11 mouse cellular contexts compared by ENCODE assay signal in the genomic region with DNA sequence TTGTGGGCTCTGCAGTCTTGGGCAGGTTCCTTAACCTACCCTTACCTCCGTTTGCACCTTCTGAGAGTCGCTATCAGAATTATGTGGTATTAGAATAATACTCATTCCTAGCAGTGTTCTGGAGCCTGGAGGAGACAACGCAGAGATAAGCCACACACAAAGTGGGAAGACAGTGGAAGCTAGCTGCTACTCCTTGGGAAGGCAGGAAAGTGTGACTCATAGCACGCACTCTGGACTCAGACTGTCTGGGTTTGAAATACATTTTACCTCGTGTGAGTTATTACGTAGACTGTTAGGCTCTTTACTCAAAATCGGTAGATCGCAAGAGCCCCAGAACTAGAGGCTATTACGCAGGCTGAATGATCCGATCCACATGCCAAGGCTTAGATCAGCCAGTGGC.
DNase-seq lines count a peak whose midpoint lies in the region; ATAC-seq lines count a peak whose summit lies in the region.
"Had no signal": no experiment of that assay in that cellular context is flagged by ENCODE, and none has a peak within 500 bp of the region (broad histone marks: within the 10 kb centered on the region; RNA-seq: fewer than 3 reads in every experiment).

No protein-coding gene starts in this region.

- intact Hi-C loops in heart, postnatal 14 days (cut with DNase I) = no loop called here

- ATAC-seq in heart, embryonic 15.5 days (replicated peaks; ENCODE audit: insufficient number of reproducible peaks, insufficient read depth, low FRiP score, low read depth) = 0 out of 2 replicates have a peak, but pooled peaks have one; percentile 39
- ATAC-seq in liver, embryonic 11.5 days (replicated peaks; ENCODE audit: low FRiP score) = no peak
- ATAC-seq in embryonic facial prominence, embryonic 13.5 days (ENCODE audit: insufficient number of reproducible peaks, insufficient read depth, low FRiP score, low TSS enrichment, low read depth) = no peak
- ATAC-seq: forebrain, postnatal 0 days had no signal

- no peaks in the 10 kb centered on the region for H3K27me3 ChIP-seq in heart, embryonic 15.5 days
- H3K27me3 ChIP-seq in liver, embryonic 11.5 days (replicated peaks; ENCODE audit: control insufficient read depth, insufficient read depth, low read length) = no peaks in the 10 kb centered on the region
- H3K27me3 ChIP-seq in embryonic facial prominence, embryonic 13.5 days = 0 out of 2 replicates have a peak, but pooled peaks cover 3% of the 10 kb centered on the region
- H3K27me3 ChIP-seq: midbrain, embryonic 12.5 days had no signal

- no peak for DNase-seq in heart, postnatal 14 days
- no peak for DNase-seq in liver, embryonic 11.5 days (ENCODE audit: low spot score)
- DNase-seq in liver = no peak
- peak; percentile 13 for DNase-seq in skeletal muscle tissue, adult 2 months (ENCODE audit: low read depth, low spot score)
- no peak for DNase-seq in cerebellum, adult 8-10 months
- DNase-seq: adrenal gland, postnatal 36 days; forebrain, postnatal 0 days had no signal

- no peaks in the 10 kb centered on the region for H3K36me3 ChIP-seq in heart, embryonic 15.5 days
- no peaks in the 10 kb centered on the region for H3K36me3 ChIP-seq in liver, embryonic 11.5 days (ENCODE audit: control insufficient read depth, insufficient read depth, low read length)
- H3K36me3 ChIP-seq in embryonic facial prominence, embryonic 13.5 days = no peaks in the 10 kb centered on the region
- H3K36me3 ChIP-seq: midbrain, embryonic 12.5 days had no signal

- H3K9ac ChIP-seq in heart, embryonic 15.5 days = no peak overlapping the region
- no peak overlapping the region for H3K9ac ChIP-seq in liver, embryonic 11.5 days (ENCODE audit: low read depth, low read length)
- H3K9ac ChIP-seq in embryonic facial prominence, embryonic 13.5 days = no peak overlapping the region
- H3K9ac ChIP-seq: forebrain, postnatal 0 days; liver, embryonic 14.5 days; midbrain, embryonic 12.5 days had no signal

- H3K4me3 ChIP-seq in heart, embryonic 15.5 days = peak overlapping the region; percentile 10
- no peak overlapping the region for H3K4me3 ChIP-seq in liver, embryonic 11.5 days (ENCODE audit: low read depth, low read length)
- H3K4me3 ChIP-seq in embryonic facial prominence, embryonic 13.5 days = peak overlapping the region; percentile 14; the same call in 1 of the 2 replicates
- H3K4me3 ChIP-seq: midbrain, embryonic 12.5 days had no signal

- H3K9me3 ChIP-seq in heart, embryonic 15.5 days (replicated peaks) = no peaks in the 10 kb centered on the region
- no peaks in the 10 kb centered on the region for H3K9me3 ChIP-seq in liver, embryonic 11.5 days (ENCODE audit: control insufficient read depth, low read length)
- H3K9me3 ChIP-seq in embryonic facial prominence, embryonic 13.5 days = no peaks in the 10 kb centered on the region
- H3K9me3 ChIP-seq: midbrain, embryonic 12.5 days had no signal

- peak overlapping the region; percentile 39 for H3K4me2 ChIP-seq in heart, embryonic 15.5 days
- 0 out of 2 replicates have a peak overlapping the region, but pooled peaks have one; percentile 7 for H3K4me2 ChIP-seq in liver, embryonic 11.5 days
- peak overlapping the region; percentile 46 for H3K4me2 ChIP-seq in embryonic facial prominence, embryonic 13.5 days
- H3K4me2 ChIP-seq: midbrain, embryonic 12.5 days had no signal

- no peak overlapping the region for H3K27ac ChIP-seq in heart, embryonic 15.5 days
- no peak overlapping the region for H3K27ac ChIP-seq in liver, embryonic 11.5 days (ENCODE audit: low read depth, low read length)
- H3K27ac ChIP-seq in embryonic facial prominence, embryonic 13.5 days = no peak overlapping the region
- H3K27ac ChIP-seq: liver, embryonic 14.5 days; midbrain, embryonic 12.5 days had no signal

- 39% methylated on average over 10 of the region's 10 CpGs for WGBS in heart, embryonic 15.5 days
- 62% methylated on average over 10 of the region's 10 CpGs for WGBS in liver, embryonic 11.5 days
- WGBS in embryonic facial prominence, embryonic 13.5 days = 63% methylated on average over 10 of the region's 10 CpGs

- H3K4me1 ChIP-seq in heart, embryonic 15.5 days (replicated peaks) = peaks cover 24% of the 10 kb centered on the region
- peaks cover 10% of the 10 kb centered on the region for H3K4me1 ChIP-seq in liver, embryonic 11.5 days (replicated peaks; ENCODE audit: control insufficient read depth, insufficient read depth, low read length)
- H3K4me1 ChIP-seq in embryonic facial prominence, embryonic 13.5 days = peaks cover 16% of the 10 kb centered on the region
